Mouse (Mus musculus) heart, adult 2 months (tissue): ENCODE results near the gene Fxr2.

Experiments
- CTCF ChIP-seq: fragments of 200-600 bp; IDR thresholded peaks from 2 replicates; pipeline ENCODE4 v1.8.1; 2022; ENCODE audit warnings: antibody characterized with exemption, mild to moderate bottlenecking, moderate library complexity
- EP300 ChIP-seq: fragments of 200-500 bp; IDR thresholded peaks from 2 replicates; pipeline ENCODE4 v1.6.1; 2011; ENCODE audit warnings: low read depth, low read length, control low read depth; ENCODE audit not compliant: insufficient read depth

DNA sequence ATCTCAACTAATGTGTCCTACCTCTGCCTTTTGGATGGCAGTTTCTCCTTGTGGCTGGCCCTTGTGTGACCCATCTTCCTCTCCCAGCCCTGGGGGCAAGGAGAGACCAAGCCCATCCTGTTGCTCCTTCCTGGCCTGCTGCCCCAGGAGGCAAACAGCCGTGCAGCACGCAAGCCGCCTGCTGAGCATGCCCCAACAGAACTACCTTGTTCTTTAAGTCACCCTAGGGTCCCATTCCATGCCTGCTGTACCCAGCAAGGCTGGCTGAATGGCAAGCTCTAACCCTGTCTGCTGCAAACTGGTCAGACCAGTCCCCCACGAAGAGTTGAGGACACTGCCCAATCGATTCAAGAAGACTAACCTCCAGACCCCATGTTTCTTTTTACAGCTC, 23.3 kb downstream of the Fxr2 start:
- TF ChIP-seq CTCF (no peak), EP300 (no peak)
